Mouse (Mus musculus) small intestine, adult 2 months (tissue): ENCODE measurements around the gene Pcif1. TPM values are rescaled to one million over a fixed set of nuclear protein-coding genes. Genes with fewer than 3 reads are reported as not detected.
"Not testable (repeated sequence)": the region's sequence is repeated elsewhere in the genome, so short reads cannot be mapped to it uniquely, and the experiment has no call there.

Experiments used
- H3K27ac ChIP-seq: fragments of 200-500 bp; 2 replicates; pipeline ENCODE4 v1.5.1; 2012; ENCODE audit warnings: low read depth, low read length, control low read depth, inconsistent platforms; ENCODE audit not compliant: insufficient read depth
- H3K27me3 ChIP-seq: fragments of 200-500 bp; 2 replicates; pipeline ENCODE4 v1.6.1; 2012; ENCODE audit warnings: mild to moderate bottlenecking, moderate library complexity, low read length, inconsistent platforms; ENCODE audit not compliant: control insufficient read depth, insufficient read depth
- H3K36me3 ChIP-seq: fragments of 200-500 bp; 2 replicates; pipeline ENCODE4 v1.6.1; 2012; ENCODE audit warnings: mild to moderate bottlenecking, low read length, control low read depth, inconsistent platforms; ENCODE audit not compliant: control insufficient read depth, insufficient read depth
- H3K4me1 ChIP-seq: fragments of 200-500 bp; 2 replicates; pipeline ENCODE4 v1.6.1; 2012; ENCODE audit warnings: low read length, inconsistent platforms, mixed read lengths; ENCODE audit not compliant: control insufficient read depth, insufficient read depth, insufficient read length
- H3K4me3 ChIP-seq: fragments of 200-500 bp; 2 replicates; pipeline ENCODE4 v1.5.1; 2012; ENCODE audit warnings: low read depth, mild to moderate bottlenecking, control low read depth, inconsistent platforms, low read length, moderate library complexity
- CTCF ChIP-seq: fragments of 200-500 bp; IDR thresholded peaks from 2 replicates; pipeline ENCODE4 v1.5.1; 2012; ENCODE audit warnings: low read depth, mild to moderate bottlenecking, control low read depth, inconsistent platforms, low read length, moderate library complexity, mixed read lengths; ENCODE audit not compliant: insufficient replicate concordance, insufficient read length; ENCODE audit errors: extremely low read depth
- POLR2A ChIP-seq: fragments of 200-500 bp; IDR thresholded peaks from 2 replicates; pipeline ENCODE4 v1.6.1; 2012; ENCODE audit warnings: low read depth, mild to moderate bottlenecking, control low read depth, inconsistent platforms, low read length, moderate library complexity
- WGBS: fragments of 180-500 bp; shearing (Covaris S2); methylation state at CpG from one replicate; pipeline ENCODE4 v1.1.7; 2018; 5-methylcytosine and 5-hydroxymethylcytosine counted together
- polyA plus RNA-seq: library from polyadenylated mRNA; depleted of rRNA; stranded (reverse); fragments of >200 nt; gene quantifications from 2 replicates; pipeline ENCODE4 v1.2.3, GENCODE M21; 2012

Pcif1 gene
- polyA plus RNA-seq, 1 experiment: 30.3 TPM

- H3K4me1 ChIP-seq: peaks cover 9% of the 10 kb centered on the region; the same call in 1 of the 2 replicates
- whole genome bisulfite sequencing: 60% methylated on average over 7 of the region's 7 CpGs
- no peaks in the 10 kb centered on the region for H3K27me3 ChIP-seq
- no peak overlapping the region for H3K4me3 ChIP-seq
- H3K36me3 ChIP-seq: no peaks in the 10 kb centered on the region
- TF ChIP-seq CTCF (no peak), POLR2A (no peak)
- H3K27ac ChIP-seq: peak overlapping the region; percentile 60
These were observed 10.6 kb upstream of the Pcif1 start for GRCm38 (mm10) chr2:164868491-164868890.

- WGBS: 42% methylated on average over 6 of the region's 6 CpGs
- H3K27ac ChIP-seq: no peak overlapping the region
- TF ChIP-seq POLR2A (no peak), CTCF (peak; percentile 42; the same call in 1 of the 2 replicates)
These were observed 7.4 kb upstream of the Pcif1 start for GRCm38 (mm10) chr2:164871602-164872303.

DNA sequence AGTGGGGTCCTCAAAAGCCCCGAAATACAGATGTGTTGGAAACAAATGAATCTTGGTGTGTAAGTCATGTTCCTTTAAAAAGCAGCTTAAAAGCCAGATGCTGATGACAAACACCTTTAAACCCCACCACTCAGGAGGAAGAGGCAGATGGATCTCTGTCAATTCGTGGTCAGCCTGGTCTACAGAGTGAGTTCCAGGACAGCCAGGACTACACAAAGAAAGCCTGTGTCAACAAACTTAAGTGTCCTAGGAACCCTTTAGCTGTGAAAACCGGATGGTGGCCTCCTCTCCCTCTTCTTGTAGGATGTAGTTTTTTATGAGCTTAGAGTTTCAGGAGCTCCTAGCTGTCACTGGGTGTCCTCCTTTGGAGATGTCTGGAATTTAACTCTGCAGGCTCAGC, 5.5 kb upstream of the Pcif1 start:
- Histone ChIP-seq H3K4me3 (no peak overlapping the region), H3K27me3 (no peaks in the 10 kb centered on the region), H3K4me1 (peaks cover 10% of the 10 kb centered on the region; the same call in 1 of the 2 replicates), H3K36me3 (0 out of 2 replicates have a peak, but pooled peaks cover 2% of the 10 kb centered on the region), H3K27ac (no peak overlapping the region)
- TF ChIP-seq CTCF (no peak), POLR2A (no peak)
- 50% methylated on average over 3 of the region's 3 CpGs for WGBS

More at GRCm38 (mm10) chr2:164871602-164872303, 7.4 kb upstream of the Pcif1 start:
- no peaks in the 10 kb centered on the region for H3K36me3 ChIP-seq
- no peak overlapping the region for H3K4me3 ChIP-seq
- peaks cover 6% of the 10 kb centered on the region; the same call in 1 of the 2 replicates for H3K4me1 ChIP-seq
- H3K27me3 ChIP-seq: no peaks in the 10 kb centered on the region

GRCm38 (mm10) chr2:164874239-164874769, 4.8 kb upstream of the Pcif1 start:
- WGBS: 26% methylated on average over 1 of the region's 1 CpGs
- Histone ChIP-seq H3K27me3 (no peaks in the 10 kb centered on the region), H3K4me3 (no peak overlapping the region), H3K4me1 (peaks cover 10% of the 10 kb centered on the region; the same call in 1 of the 2 replicates), H3K27ac (no peak overlapping the region), H3K36me3 (0 out of 2 replicates have a peak, but pooled peaks cover 2% of the 10 kb centered on the region)
- TF ChIP-seq CTCF: no peak
- TF ChIP-seq POLR2A: no peak

DNA sequence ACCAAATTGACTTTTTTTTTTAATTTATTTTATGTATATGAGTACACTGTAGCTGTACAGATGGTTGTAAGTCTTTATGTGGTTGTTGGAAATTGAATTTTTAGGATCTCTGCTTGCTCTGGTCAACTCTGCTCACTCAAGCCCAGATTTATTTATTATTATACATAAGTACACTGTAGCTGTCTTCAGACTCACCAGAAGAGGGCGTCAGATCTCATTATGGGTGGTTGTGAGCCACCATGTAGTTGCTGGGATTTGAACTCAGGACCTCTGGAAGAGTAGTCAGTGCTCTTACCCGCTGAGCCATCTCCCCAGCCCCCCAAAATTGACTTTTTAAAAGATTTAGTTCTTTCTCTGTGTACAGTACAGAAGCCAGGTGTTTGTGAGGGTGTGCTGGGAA, 3.5 kb upstream of the Pcif1 start:
- H3K27ac ChIP-seq, H3K4me3 ChIP-seq, H3K36me3 ChIP-seq, H3K27me3 ChIP-seq: not testable (repeated sequence)
- peaks cover 11% of the 10 kb centered on the region for H3K4me1 ChIP-seq
- WGBS: 53% methylated on average over 2 of the region's 2 CpGs

DNA sequence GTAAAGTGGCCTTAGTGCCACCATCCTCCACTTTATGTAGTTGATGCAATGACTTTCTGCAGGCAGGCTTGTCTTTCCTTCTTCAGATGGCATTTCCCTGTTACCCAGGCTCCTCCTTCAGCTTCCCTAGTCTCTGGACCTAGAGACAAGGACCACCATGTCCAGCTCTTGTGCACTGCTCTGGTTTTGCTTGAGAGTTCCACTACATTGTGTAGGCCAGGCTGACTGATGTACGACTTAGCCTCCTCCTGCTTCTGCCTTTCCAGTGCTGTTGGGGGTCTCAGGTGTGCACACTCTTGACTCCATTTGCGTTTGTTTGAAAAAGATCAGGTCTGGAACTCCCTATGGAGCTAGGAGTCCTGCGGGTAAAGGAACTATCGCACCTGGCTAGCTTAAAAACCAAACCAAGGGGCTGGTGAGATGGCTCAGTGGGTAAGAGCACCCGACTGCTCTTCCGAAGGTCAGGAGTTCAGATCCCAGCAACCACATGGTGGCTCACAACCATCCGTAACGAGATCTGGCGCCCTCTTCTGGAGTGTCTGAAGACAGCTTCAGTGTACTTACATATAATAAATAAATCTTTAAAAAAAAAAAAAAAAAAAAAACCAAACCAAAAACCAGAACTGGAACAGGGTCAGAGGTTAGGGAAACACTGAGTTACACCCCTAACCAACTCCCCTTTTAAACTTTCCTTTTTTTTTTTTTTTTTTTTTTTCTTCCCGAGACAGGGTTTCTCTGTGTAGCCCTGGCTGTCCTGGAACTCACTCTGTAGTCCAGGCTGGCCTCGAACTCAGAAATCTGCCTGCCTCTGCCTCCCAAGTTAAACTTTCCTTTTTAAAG, 1.5 kb upstream of the Pcif1 start:
- H3K36me3 ChIP-seq, H3K4me1 ChIP-seq, H3K27me3 ChIP-seq, H3K4me3 ChIP-seq: not testable (repeated sequence)
- 65% methylated on average over 11 of the region's 11 CpGs for WGBS
- peak overlapping the region; percentile 95; the same call in 1 of the 2 replicates for H3K27ac ChIP-seq
